Mouse (Mus musculus) thymus, adult 2 months (tissue): ENCODE measurements around the gene Bag2.

Experiments used
- CTCF ChIP-seq: fragments of 200-500 bp; IDR thresholded peaks from 2 replicates; pipeline ENCODE4 v1.5.1; 2012; ENCODE audit warnings: mild to moderate bottlenecking, control low read depth, low read length, moderate library complexity, borderline replicate concordance; ENCODE audit not compliant: control insufficient read depth, poor library complexity, insufficient read depth; ENCODE audit errors: extremely low read depth
- POLR2A ChIP-seq: fragments of 200-500 bp; IDR thresholded peaks from 2 replicates; pipeline ENCODE4 v1.6.1; 2012; ENCODE audit warnings: mild to moderate bottlenecking, low read length, control low read depth, moderate library complexity; ENCODE audit not compliant: control insufficient read depth, poor library complexity, insufficient read depth; ENCODE audit errors: extremely low read depth

GRCm38 (mm10) chr1:33721020-33721419 is 36.6 kb downstream of the Bag2 start:
- TF ChIP-seq POLR2A (no peak), CTCF (no peak)
